Mouse (Mus musculus): Measurements from ENCODE around the gene Fgd6. TPM values are rescaled to one million over a fixed set of nuclear protein-coding genes. Genes with fewer than 3 reads are reported as not detected.
A peak's percentile ranks its signal among the peaks of the same experiment; 100 is the strongest.

Fgd6 gene
- total RNA-seq, 2 experiments from 2014 or later = 10.6 to 12.3 TPM

GRCm38 (mm10) chr10:94138890-94139482, 103.2 kb downstream of the Fgd6 start:
- Histone ChIP-seq H3K27ac (no peak overlapping the region), H3K4me3 (no peak overlapping the region)
- no peak for TF ChIP-seq CTCF (conservative IDR thresholded peaks at IDR 0.05)
- DNase-seq (ENCODE audit: low spot score in 2 of 2) = no peak

GRCm38 (mm10) chr10:94140227-94140931, 104.6 kb downstream of the Fgd6 start:
- Histone ChIP-seq H3K27ac (no peak overlapping the region), H3K4me3 (no peak overlapping the region)
- no peak for DNase-seq (ENCODE audit: low spot score in 2 of 2)
- TF ChIP-seq CTCF (conservative IDR thresholded peaks at IDR 0.05) = no peak

- no peak for DNase-seq (ENCODE audit: low spot score in 2 of 2)
- no peak overlapping the region for H3K27ac ChIP-seq
- no peak overlapping the region for H3K4me3 ChIP-seq
- no peak for TF ChIP-seq CTCF (conservative IDR thresholded peaks at IDR 0.05)
These were observed 106.6 kb downstream of the Fgd6 start for GRCm38 (mm10) chr10:94142427-94142826.

GRCm38 (mm10) chr10:94144581-94144980, 108.8 kb downstream of the Fgd6 start:
- TF ChIP-seq CTCF (conservative IDR thresholded peaks at IDR 0.05) = no peak
- no peak for DNase-seq (ENCODE audit: low spot score in 2 of 2)
- Histone ChIP-seq H3K27ac (no peak overlapping the region), H3K4me3 (no peak overlapping the region)

- no peak for TF ChIP-seq CTCF (conservative IDR thresholded peaks at IDR 0.05)
- DNase-seq (ENCODE audit: low spot score in 2 of 2) = no peak
- H3K27ac ChIP-seq = peak overlapping the region; percentile 96
- H3K4me3 ChIP-seq = peak overlapping the region; percentile 100
These were observed 111.6 kb downstream of the Fgd6 start for GRCm38 (mm10) chr10:94147391-94147755.

- peak; percentile 89 for TF ChIP-seq CTCF (conservative IDR thresholded peaks at IDR 0.05)
- peak within 1 kb of the TSS; percentile 100 for H3K4me3 ChIP-seq
- H3K27ac ChIP-seq = peak within 1 kb of the TSS; percentile 96
- peak; percentile 93 to 94 for DNase-seq (ENCODE audit: low spot score in 2 of 2)
These were observed 112.1 kb downstream of the Fgd6 start, which contains the start of gene Nr2c1 for GRCm38 (mm10) chr10:94147756-94148531. TSS of gene Nr2c1 (plus strand) at chr10:94148023.

GRCm38 (mm10) chr10:94151488-94151887, 115.7 kb downstream of the Fgd6 start:
- TF ChIP-seq CTCF (conservative IDR thresholded peaks at IDR 0.05) = no peak
- no peak for DNase-seq (ENCODE audit: low spot score in 2 of 2)
- 0 out of 2 replicates have a peak overlapping the region, but pooled peaks have one; percentile 56 for H3K27ac ChIP-seq
- no peak overlapping the region for H3K4me3 ChIP-seq

- no peak overlapping the region for H3K4me3 ChIP-seq
- DNase-seq (ENCODE audit: low spot score in 2 of 2) = no peak
- no peak for TF ChIP-seq CTCF (conservative IDR thresholded peaks at IDR 0.05)
- no peak overlapping the region for H3K27ac ChIP-seq
These were observed 118.0 kb downstream of the Fgd6 start for GRCm38 (mm10) chr10:94153841-94154240.

- H3K4me3 ChIP-seq = no peak overlapping the region
- no peak for TF ChIP-seq CTCF (conservative IDR thresholded peaks at IDR 0.05)
- no peak overlapping the region for H3K27ac ChIP-seq
- DNase-seq (ENCODE audit: low spot score in 2 of 2) = no peak
These were observed 123.2 kb downstream of the Fgd6 start for GRCm38 (mm10) chr10:94158962-94159361.

GRCm38 (mm10) chr10:94159406-94159805, 123.6 kb downstream of the Fgd6 start:
- Histone ChIP-seq H3K27ac (no peak overlapping the region), H3K4me3 (no peak overlapping the region)
- no peak for TF ChIP-seq CTCF (conservative IDR thresholded peaks at IDR 0.05)
- no peak for DNase-seq (ENCODE audit: low spot score in 2 of 2)

- H3K4me3 ChIP-seq = no peak overlapping the region
- no peak for TF ChIP-seq CTCF (conservative IDR thresholded peaks at IDR 0.05)
- DNase-seq (ENCODE audit: low spot score in 2 of 2) = no peak
- no peak overlapping the region for H3K27ac ChIP-seq
These were observed 125.4 kb downstream of the Fgd6 start for GRCm38 (mm10) chr10:94161051-94161765.

- H3K4me3 ChIP-seq = no peak overlapping the region
- no peak for TF ChIP-seq CTCF (conservative IDR thresholded peaks at IDR 0.05)
- no peak for DNase-seq (ENCODE audit: low spot score in 2 of 2)
- no peak overlapping the region for H3K27ac ChIP-seq
These were observed 126.2 kb downstream of the Fgd6 start for GRCm38 (mm10) chr10:94162031-94162430.
